Mouse (Mus musculus) CH12.LX (cell line): ENCODE data around the gene Mdk. TPM values are rescaled to one million over a fixed set of nuclear protein-coding genes. Genes with fewer than 3 reads are reported as not detected.

Experiments used
- DNase-seq: peaks from one replicate; pipeline ENCODE4 v3.0.0-alpha.2; 2013; ENCODE audit errors: extremely low read depth
- H3K27ac ChIP-seq: 2 replicates; pipeline ENCODE4 v1.5.1; 2012; ENCODE audit warnings: low read depth, mild to moderate bottlenecking, control low read depth, moderate library complexity; ENCODE audit not compliant: insufficient read depth
- H3K27me3 ChIP-seq: replicated peaks from 2 replicates; pipeline ENCODE3; 2012; ENCODE audit warnings: inconsistent platforms
- H3K36me3 ChIP-seq, 2 experiments: replicated peaks in 1 of 2; 2 replicates each; pipeline versions ENCODE3 to v1.6.1; 2012; ENCODE audit warnings: inconsistent platforms in 1 of 2, low read length in 1 of 2, mild to moderate bottlenecking in 1 of 2, mixed read lengths in 1 of 2, moderate library complexity in 1 of 2; ENCODE audit not compliant: control insufficient read depth in 1 of 2, insufficient read depth in 1 of 2
- H3K4me1 ChIP-seq, 2 experiments: 2 replicates each; pipeline ENCODE4 v1.6.1; 2012; ENCODE audit warnings: inconsistent platforms in 1 of 2, moderate library complexity in 1 of 2; ENCODE audit not compliant: insufficient read depth in 2 of 2, control insufficient read depth in 1 of 2
- H3K4me2 ChIP-seq: 2 replicates; pipeline ENCODE4 v1.6.1; 2012; ENCODE audit warnings: low read depth, mild to moderate bottlenecking, control low read depth; ENCODE audit not compliant: poor library complexity, insufficient read depth, severe bottlenecking
- H3K4me3 ChIP-seq, 3 experiments: fragments of 150-350 bp in 1 of 3; sonication (generic) in 1 of 3; replicated peaks in 1 of 3; 2 replicates each; pipeline versions ENCODE3 to v1.5.1; 2011 to 2012; ENCODE audit warnings: low read depth in 2 of 3, low read length in 2 of 3, mild to moderate bottlenecking in 2 of 3, moderate library complexity in 2 of 3, control low read depth in 1 of 3, improper control_type of control experiment in 1 of 3, inconsistent platforms in 1 of 3, mixed read lengths in 1 of 3; ENCODE audit not compliant: poor library complexity in 1 of 3
- H3K79me2 ChIP-seq: replicated peaks from 2 replicates; pipeline ENCODE4 v1.6.1; 2012; ENCODE audit warnings: mild to moderate bottlenecking, moderate library complexity; ENCODE audit not compliant: control insufficient read depth, poor library complexity, insufficient read depth, severe bottlenecking; ENCODE audit errors: extremely low read depth
- H3K9ac ChIP-seq: 2 replicates; pipeline ENCODE4 v1.6.1; 2012; ENCODE audit warnings: low read depth, mild to moderate bottlenecking, control low read depth, moderate library complexity; ENCODE audit not compliant: insufficient read depth
- H3K9me3 ChIP-seq: replicated peaks from 2 replicates; pipeline ENCODE3; 2012; ENCODE audit warnings: low read length, inconsistent platforms, mixed read lengths
- CHD2 ChIP-seq: IDR thresholded peaks from 2 replicates; pipeline ENCODE4 v1.6.1; 2011; ENCODE audit warnings: low read length, improper control_type of control experiment
- CTCF ChIP-seq, 2 experiments: IDR thresholded peaks in 1 of 2; conservative IDR thresholded peaks in 1 of 2; 2 replicates each; pipeline ENCODE4 v1.5.1; 2011 to 2012; ENCODE audit warnings: low read depth in 2 of 2, low read length in 2 of 2, improper control_type of control experiment in 1 of 2, inconsistent platforms in 1 of 2, mild to moderate bottlenecking in 1 of 2, moderate library complexity in 1 of 2
- E2F4 ChIP-seq: IDR thresholded peaks from 2 replicates; pipeline ENCODE4 v1.6.1; 2011; ENCODE audit warnings: low read depth, low read length, improper control_type of control experiment; ENCODE audit not compliant: insufficient replicate concordance
- ELF1 ChIP-seq: IDR thresholded peaks from 2 replicates; pipeline ENCODE4 v1.6.1; 2014; ENCODE audit warnings: low read depth, mild to moderate bottlenecking, inconsistent platforms, low read length, improper control_type of control experiment
- EP300 ChIP-seq: IDR thresholded peaks from 2 replicates; pipeline ENCODE4 v1.6.1; 2011; ENCODE audit warnings: low read length, improper control_type of control experiment
- ETS1 ChIP-seq: conservative IDR thresholded peaks from 2 replicates; pipeline ENCODE4 v1.6.1; 2012; ENCODE audit warnings: low read depth, mild to moderate bottlenecking, inconsistent platforms, low read length, improper control_type of control experiment, moderate library complexity
- GABPA ChIP-seq: IDR thresholded peaks from 2 replicates; pipeline ENCODE4 v1.6.1; 2012; ENCODE audit warnings: low read depth, low read length, improper control_type of control experiment, inconsistent platforms; ENCODE audit not compliant: insufficient replicate concordance
- HCFC1 ChIP-seq: IDR thresholded peaks from 2 replicates; pipeline ENCODE4 v1.6.1; 2012; ENCODE audit warnings: low read depth, mild to moderate bottlenecking, inconsistent platforms, low read length, improper control_type of control experiment
- IRF4 ChIP-seq: IDR thresholded peaks from 2 replicates; pipeline ENCODE4 v1.6.1; 2014; ENCODE audit warnings: low read depth, mild to moderate bottlenecking, inconsistent platforms, low read length, improper control_type of control experiment
- JUND ChIP-seq: conservative IDR thresholded peaks from 2 replicates; pipeline ENCODE4 v1.6.1; 2011; ENCODE audit warnings: low read depth, low read length, improper control_type of control experiment
- MAFK ChIP-seq: IDR thresholded peaks from 2 replicates; pipeline ENCODE4 v1.6.1; 2011; ENCODE audit warnings: low read length, improper control_type of control experiment; ENCODE audit not compliant: insufficient replicate concordance
- MEF2A ChIP-seq: IDR thresholded peaks from 2 replicates; pipeline ENCODE4 v1.6.1; 2014; ENCODE audit warnings: low read depth, mild to moderate bottlenecking, inconsistent platforms, low read length, improper control_type of control experiment, borderline replicate concordance
- MXI1 ChIP-seq: IDR thresholded peaks from 2 replicates; pipeline ENCODE4 v1.6.1; 2011; ENCODE audit warnings: mild to moderate bottlenecking, low read depth, low read length, improper control_type of control experiment
- NELFE ChIP-seq: IDR thresholded peaks from 2 replicates; pipeline ENCODE4 v1.6.1; 2011; ENCODE audit warnings: low read depth, low read length, improper control_type of control experiment
- NRF1 ChIP-seq: IDR thresholded peaks from 2 replicates; pipeline ENCODE4 v1.6.1; 2014; ENCODE audit warnings: low read depth, mild to moderate bottlenecking, inconsistent platforms, low read length, improper control_type of control experiment, moderate library complexity
- PAX5 ChIP-seq: IDR thresholded peaks from 2 replicates; pipeline ENCODE4 v1.6.1; 2012; ENCODE audit warnings: low read length, inconsistent platforms, mixed read lengths
- POLR2AphosphoS2 ChIP-seq: IDR thresholded peaks from 2 replicates; pipeline ENCODE4 v1.6.1; 2011; ENCODE audit warnings: low read depth, low read length, improper control_type of control experiment
- RAD21 ChIP-seq: IDR thresholded peaks from 2 replicates; pipeline ENCODE4 v1.6.1; 2011; ENCODE audit warnings: low read depth, mild to moderate bottlenecking, low read length, improper control_type of control experiment, moderate library complexity
- RCOR1 ChIP-seq: conservative IDR thresholded peaks from 2 replicates; pipeline ENCODE4 v1.6.1; 2012; ENCODE audit warnings: low read depth, mild to moderate bottlenecking, inconsistent platforms, low read length, improper control_type of control experiment
- SIN3A ChIP-seq: IDR thresholded peaks from 2 replicates; pipeline ENCODE4 v1.6.1; 2012; ENCODE audit warnings: low read length, improper control_type of control experiment, inconsistent platforms
- SMC3 ChIP-seq: IDR thresholded peaks from 2 replicates; pipeline ENCODE4 v1.6.1; 2011; ENCODE audit warnings: low read depth, low read length, improper control_type of control experiment
- TBP ChIP-seq: conservative IDR thresholded peaks from 2 replicates; pipeline ENCODE4 v1.6.1; 2011; ENCODE audit warnings: low read depth, low read length, improper control_type of control experiment
- USF1 ChIP-seq: IDR thresholded peaks from 2 replicates; pipeline ENCODE4 v1.6.1; 2014; ENCODE audit warnings: low read depth, mild to moderate bottlenecking, inconsistent platforms, low read length, improper control_type of control experiment
- USF2 ChIP-seq: conservative IDR thresholded peaks from 2 replicates; pipeline ENCODE4 v1.6.1; 2011; ENCODE audit warnings: low read depth, low read length, improper control_type of control experiment
- ZMIZ1 ChIP-seq: IDR thresholded peaks from 2 replicates; pipeline ENCODE4 v1.6.1; 2012; ENCODE audit warnings: low read depth, mild to moderate bottlenecking, inconsistent platforms, low read length, improper control_type of control experiment
- dilution Hi-C: fragments of 300-500 bp; cut with MboI; formaldehyde crosslinking; loops from 2 replicates; pipeline ENCODE4 v1.14.3; 2020; ENCODE audit warnings: low sequenced_read_pairs; ENCODE audit not compliant: extremely low pct_unique_long_range_greater_than_20kb, extremely low pct_ligation_motif_present
- in situ Hi-C: fragments of 300-500 bp; cut with MboI; formaldehyde crosslinking; loops from 3 replicates; pipeline ENCODE4 v1.14.3; 2019; ENCODE audit warnings: low sequenced_read_pairs, low pct_ligation_motif_present, low pct_unique_long_range_greater_than_20kb, mixed read lengths
- polyA plus RNA-seq: library from polyadenylated mRNA; unstranded; fragments of >175 nt; gene quantifications from 2 replicates; pipeline ENCODE4 v1.2.1, GENCODE M21; 2012; ENCODE audit warnings: low read depth; ENCODE audit not compliant: insufficient read length
- total RNA-seq, 2 experiments: library from RNA; depleted of rRNA; stranded (reverse); fragments of 300-350 nt in 1 of 2; fragments of >200 nt in 1 of 2; gene quantifications; 2 replicates each; pipeline ENCODE4 v1.2.3; 2012 to 2014

The Mdk gene
- total and polyA plus RNA-seq, 3 experiments = 0.25 to 2.4 (median 0.34) TPM

DNA sequence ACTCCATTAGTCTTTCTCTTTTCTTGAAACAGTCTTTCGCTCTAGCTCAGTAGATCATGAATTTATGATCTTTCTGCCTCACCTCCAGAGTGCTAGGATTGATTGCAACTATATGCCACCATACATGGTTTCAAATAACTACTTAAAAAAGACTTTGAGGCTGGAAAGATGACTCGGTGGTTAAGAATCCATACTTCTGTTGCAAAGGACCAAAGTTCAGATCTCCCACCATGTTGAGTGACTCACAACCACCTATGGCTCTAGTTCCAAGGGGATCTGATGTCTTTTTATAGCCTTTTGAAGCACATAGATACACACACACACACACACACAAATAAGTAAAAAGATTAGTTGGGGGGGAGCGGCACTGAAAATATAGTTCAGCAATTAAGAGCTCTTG lies 36.7 kb downstream of the Mdk start:
- no peak overlapping the region for H3K4me2 ChIP-seq
- peaks cover 10 to 72% of the 10 kb centered on the region in 2 experiments for H3K36me3 ChIP-seq
- no peak overlapping the region for H3K4me3 ChIP-seq
- dilution Hi-C loops = no loop called here
- no peaks in the 10 kb centered on the region for H3K27me3 ChIP-seq
- in situ Hi-C loops = no loop called here
- no peaks in the 10 kb centered on the region for H3K79me2 ChIP-seq
- H3K4me1 ChIP-seq = no peaks in the 10 kb centered on the region
- no peaks in the 10 kb centered on the region for H3K9me3 ChIP-seq
- DNase-seq = no peak
- no peak overlapping the region for H3K9ac ChIP-seq
- TF ChIP-seq USF1 = no peak
- no peak for TF ChIP-seq MEF2A
- TF ChIP-seq TBP = no peak
- no peak for TF ChIP-seq ZMIZ1
- TF ChIP-seq ELF1 = no peak
- no peak for TF ChIP-seq JUND
- H3K27ac ChIP-seq = no peak overlapping the region

- no peak for TF ChIP-seq HCFC1
- TF ChIP-seq EP300 = no peak
- TF ChIP-seq GABPA = no peak
- no peak for TF ChIP-seq RCOR1
- TF ChIP-seq E2F4 = no peak
- no peak for TF ChIP-seq IRF4
- TF ChIP-seq MEF2A = no peak
- TF ChIP-seq POLR2AphosphoS2 = no peak
- TF ChIP-seq USF2 = no peak
- dilution Hi-C loops = no loop called here
- H3K36me3 ChIP-seq = peaks cover 9 to 72% of the 10 kb centered on the region in 2 experiments
Observed at GRCm38 (mm10) chr2:91894716-91895115, 37.4 kb downstream of the Mdk start.

DNA sequence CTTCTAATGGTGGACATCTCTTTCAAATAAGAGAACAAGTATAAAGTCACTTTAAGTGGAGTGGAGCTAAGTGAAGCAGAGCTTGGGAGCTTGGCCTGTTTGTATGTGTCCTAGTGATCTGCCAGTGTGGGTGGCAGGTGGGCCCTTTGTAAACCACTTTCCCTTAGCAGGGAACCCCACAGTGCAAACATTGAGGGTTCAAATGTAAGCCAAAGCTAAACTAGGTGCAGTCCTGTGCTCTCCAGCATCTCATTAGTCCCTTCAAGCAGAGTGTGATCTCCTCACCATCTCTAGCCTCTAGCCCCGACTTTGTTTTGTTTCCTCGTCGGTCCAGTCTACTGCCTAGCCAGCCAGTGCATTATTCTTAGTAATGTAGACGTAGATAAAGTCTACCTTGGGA lies 47.5 kb downstream of the Mdk start:
- H3K27me3 ChIP-seq = no peaks in the 10 kb centered on the region
- H3K4me1 ChIP-seq = no peaks in the 10 kb centered on the region
- no peaks in the 10 kb centered on the region for H3K9me3 ChIP-seq
- in situ Hi-C loops = no loop called here
- H3K4me3 ChIP-seq = no peak overlapping the region
- H3K9ac ChIP-seq = no peak overlapping the region
- H3K27ac ChIP-seq = no peak overlapping the region
- dilution Hi-C loops = no loop called here
- DNase-seq = no peak
- TF ChIP-seq PAX5 (no peak), CHD2 (no peak), SMC3 (no peak), SIN3A (no peak), MEF2A (no peak), RAD21 (no peak), IRF4 (no peak), ELF1 (no peak), RCOR1 (no peak), ETS1 (no peak), MAFK (no peak), MXI1 (no peak), EP300 (no peak), JUND (no peak), E2F4 (no peak), NRF1 (no peak), NELFE (no peak), ZMIZ1 (no peak), CTCF (conservative IDR thresholded peaks at IDR 0.05 in 1 of 2, IDR thresholded peaks at IDR 0.05 in 1 of 2; ENCODE audit: low read depth in 2 of 2, low read length in 2 of 2) (no peak)
- TF ChIP-seq, all 38 proteins: peak for 0
- Histone ChIP-seq H3K79me2 (peaks cover 2% of the 10 kb centered on the region; the same call in 1 of the 2 replicates), H3K4me2 (no peak overlapping the region), H3K36me3 (peaks cover 22 to 49% of the 10 kb centered on the region in 2 experiments)

More at GRCm38 (mm10) chr2:91894716-91895115, 37.4 kb downstream of the Mdk start:
- no peak overlapping the region for H3K27ac ChIP-seq
- no peak overlapping the region for H3K9ac ChIP-seq
- DNase-seq = no peak
- H3K79me2 ChIP-seq = no peaks in the 10 kb centered on the region
- in situ Hi-C loops = no loop called here
- no peak overlapping the region for H3K4me2 ChIP-seq
- no peak overlapping the region for H3K4me3 ChIP-seq
- H3K9me3 ChIP-seq = no peaks in the 10 kb centered on the region
- no peaks in the 10 kb centered on the region for H3K4me1 ChIP-seq
- H3K27me3 ChIP-seq = no peaks in the 10 kb centered on the region
